Mouse (Mus musculus) midbrain, embryonic 12.5 days (tissue): ENCODE data around the gene Mup4. TPM values are rescaled to one million over a fixed set of nuclear protein-coding genes. Genes with fewer than 3 reads are reported as not detected.
"Not testable (repeated sequence)": the region's sequence is repeated elsewhere in the genome, so short reads cannot be mapped to it uniquely, and the experiment has no call there.

Experiments used
- ATAC-seq: fragments of 200-750 bp; cut with Nextera tagmentation; 2 replicates; pipeline ENCODE4 v1.8.0; 2017; ENCODE audit warnings: low read depth, moderate TSS enrichment, moderate library complexity; ENCODE audit not compliant: low FRiP score
- H3K27ac ChIP-seq: fragments of 300-500 bp; sonication (generic); replicated peaks from 2 replicates; pipeline ENCODE4 v1.5.1; 2016; ENCODE audit warnings: mild to moderate bottlenecking
- H3K27me3 ChIP-seq: fragments of 300-500 bp; sonication (generic); 2 replicates; pipeline ENCODE4 v1.6.1; 2016; ENCODE audit warnings: mild to moderate bottlenecking
- H3K36me3 ChIP-seq: fragments of 300-500 bp; sonication (generic); 2 replicates; pipeline ENCODE4 v1.6.1; 2016
- H3K4me1 ChIP-seq: fragments of 300-500 bp; sonication (generic); 2 replicates; pipeline ENCODE4 v1.6.1; 2016
- H3K4me2 ChIP-seq: fragments of 300-500 bp; sonication (generic); replicated peaks from 2 replicates; pipeline ENCODE4 v1.6.1; 2016; ENCODE audit warnings: mild to moderate bottlenecking, moderate library complexity
- H3K4me3 ChIP-seq: fragments of 300-500 bp; sonication (generic); 2 replicates; pipeline ENCODE4 v1.5.1; 2016; ENCODE audit warnings: mild to moderate bottlenecking
- H3K9ac ChIP-seq: fragments of 300-500 bp; sonication (generic); replicated peaks from 2 replicates; pipeline ENCODE4 v1.6.1; 2016; ENCODE audit warnings: mild to moderate bottlenecking, moderate library complexity
- H3K9me3 ChIP-seq: fragments of 300-500 bp; sonication (generic); 2 replicates; pipeline ENCODE4 v1.6.1; 2016; ENCODE audit warnings: mild to moderate bottlenecking
- WGBS: fragments of 180-500 bp; shearing (Covaris S2); methylation state at CpG from one replicate; pipeline ENCODE4 v1.1.7; 2016; 5-methylcytosine and 5-hydroxymethylcytosine counted together
- polyA plus RNA-seq: library from polyadenylated mRNA; unstranded; fragments of >200 nt; fragmentation: Nextera tagmentation; extraction: Ambion mirVana; gene quantifications from 2 replicates; pipeline ENCODE4 v1.2.1, GENCODE M21; 2016

The Mup4 gene
- polyA plus RNA-seq, result not detected in 2 replicates

GRCm38 (mm10) chr4:59960610-59961009 is at the start of gene Mup4:
TSS of gene Mup4 (minus strand) at chr4:59960710.
- Histone ChIP-seq H3K9ac (no peak within 1 kb of the TSS), H3K4me1 (no peaks in the 10 kb centered on the region), H3K27ac (no peak within 1 kb of the TSS), H3K4me2 (no peak within 1 kb of the TSS), H3K36me3 (no peaks in the 10 kb centered on the region), H3K9me3 (no peaks in the 10 kb centered on the region), H3K4me3 (no peak within 1 kb of the TSS), H3K27me3 (no peaks in the 10 kb centered on the region)
- ATAC-seq, result no peak
- 79% methylated on average over 3 of the region's 3 CpGs for WGBS

- H3K9me3 ChIP-seq, H3K27me3 ChIP-seq, H3K9ac ChIP-seq, H3K4me3 ChIP-seq, H3K4me1 ChIP-seq, H3K27ac ChIP-seq, H3K36me3 ChIP-seq, ATAC-seq, H3K4me2 ChIP-seq: not testable (repeated sequence)
Observed at GRCm38 (mm10) chr4:59997894-59998293, 37.4 kb upstream of the Mup4 start.

GRCm38 (mm10) chr4:59963405-59964344 is 3.2 kb upstream of the Mup4 start, which contains the start of gene Mup6:
TSS of gene Mup6 (plus strand) at chr4:59964294.
- H3K36me3 ChIP-seq, result no peaks in the 10 kb centered on the region
- no peaks in the 10 kb centered on the region for H3K27me3 ChIP-seq
- no peaks in the 10 kb centered on the region for H3K9me3 ChIP-seq
- 32% methylated on average over 3 of the region's 3 CpGs for WGBS
- no peak within 1 kb of the TSS for H3K4me3 ChIP-seq
- ATAC-seq, result no peak
- H3K4me2 ChIP-seq, result no peak within 1 kb of the TSS
- no peak within 1 kb of the TSS for H3K27ac ChIP-seq
- no peaks in the 10 kb centered on the region for H3K4me1 ChIP-seq
- no peak within 1 kb of the TSS for H3K9ac ChIP-seq

GRCm38 (mm10) chr4:59937543-59937942 is 23.0 kb downstream of the Mup4 start:
- Histone ChIP-seq H3K27me3 (no peaks in the 10 kb centered on the region), H3K9me3 (no peaks in the 10 kb centered on the region), H3K36me3 (no peaks in the 10 kb centered on the region), H3K4me3 (no peak overlapping the region), H3K4me2 (no peak overlapping the region), H3K4me1 (no peaks in the 10 kb centered on the region), H3K27ac (no peak overlapping the region), H3K9ac (no peak overlapping the region)
- no peak for ATAC-seq
- WGBS, result 72% methylated on average over 2 of the region's 2 CpGs

GRCm38 (mm10) chr4:59932505-59933281 is 27.8 kb downstream of the Mup4 start:
- H3K27ac ChIP-seq, result no peak overlapping the region
- H3K36me3 ChIP-seq, result no peaks in the 10 kb centered on the region
- ATAC-seq, result peak; percentile 82
- H3K4me3 ChIP-seq, result no peak overlapping the region
- H3K4me2 ChIP-seq, result no peak overlapping the region
- no peaks in the 10 kb centered on the region for H3K4me1 ChIP-seq
- no peak overlapping the region for H3K9ac ChIP-seq
- no peaks in the 10 kb centered on the region for H3K9me3 ChIP-seq
- H3K27me3 ChIP-seq, result no peaks in the 10 kb centered on the region
- WGBS, result 57% methylated on average over 6 of the region's 6 CpGs

- no peaks in the 10 kb centered on the region for H3K27me3 ChIP-seq
- no peak overlapping the region for H3K27ac ChIP-seq
- H3K36me3 ChIP-seq, result no peaks in the 10 kb centered on the region
- no peak for ATAC-seq
- WGBS, result 30% methylated on average over 6 of the region's 6 CpGs
- no peaks in the 10 kb centered on the region for H3K4me1 ChIP-seq
- H3K9ac ChIP-seq, result no peak overlapping the region
- no peak overlapping the region for H3K4me3 ChIP-seq
- H3K9me3 ChIP-seq, result no peaks in the 10 kb centered on the region
- no peak overlapping the region for H3K4me2 ChIP-seq
Observed at GRCm38 (mm10) chr4:59928347-59928746, 32.2 kb downstream of the Mup4 start.

- H3K4me1 ChIP-seq, result no peaks in the 10 kb centered on the region
- ATAC-seq, result 0 out of 2 replicates have a peak, but pooled peaks have one; percentile 47
Observed at GRCm38 (mm10) chr4:59927666-59928065, 32.8 kb downstream of the Mup4 start.

GRCm38 (mm10) chr4:59925082-59925481 is 35.4 kb downstream of the Mup4 start:
- no peaks in the 10 kb centered on the region for H3K9me3 ChIP-seq
- 87% methylated on average over 9 of the region's 9 CpGs for WGBS
- no peak overlapping the region for H3K4me2 ChIP-seq
- no peaks in the 10 kb centered on the region for H3K36me3 ChIP-seq
- H3K4me3 ChIP-seq, result no peak overlapping the region
- H3K27me3 ChIP-seq, result no peaks in the 10 kb centered on the region
- H3K27ac ChIP-seq, result no peak overlapping the region
- no peak overlapping the region for H3K9ac ChIP-seq
- ATAC-seq, result no peak
- no peaks in the 10 kb centered on the region for H3K4me1 ChIP-seq

More at GRCm38 (mm10) chr4:59927666-59928065, 32.8 kb downstream of the Mup4 start:
- no peak overlapping the region for H3K9ac ChIP-seq
- H3K9me3 ChIP-seq, result no peaks in the 10 kb centered on the region
- H3K36me3 ChIP-seq, result no peaks in the 10 kb centered on the region
- no peak overlapping the region for H3K27ac ChIP-seq
- H3K4me2 ChIP-seq, result no peak overlapping the region
- WGBS, result 91% methylated on average over 3 of the region's 3 CpGs
- no peaks in the 10 kb centered on the region for H3K27me3 ChIP-seq
- H3K4me3 ChIP-seq, result no peak overlapping the region

GRCm38 (mm10) chr4:59917966-59918365 is 42.5 kb downstream of the Mup4 start:
- ATAC-seq, result no peak

GRCm38 (mm10) chr4:59914608-59915403 is 45.7 kb downstream of the Mup4 start, which contains the start of gene Slc46a2:
TSS of gene Slc46a2 (minus strand) at chr4:59915056.
- H3K4me1 ChIP-seq, result no peaks in the 10 kb centered on the region
- no peaks in the 10 kb centered on the region for H3K9me3 ChIP-seq
- H3K4me3 ChIP-seq, result no peak within 1 kb of the TSS
- H3K4me2 ChIP-seq, result peak within 1 kb of the TSS; percentile 22
- H3K9ac ChIP-seq, result no peak within 1 kb of the TSS
- H3K27me3 ChIP-seq, result peaks cover 21% of the 10 kb centered on the region
- H3K27ac ChIP-seq, result no peak within 1 kb of the TSS
- no peak; the same call in 1 of the 2 replicates for ATAC-seq
- H3K36me3 ChIP-seq, result no peaks in the 10 kb centered on the region
- WGBS, result 23% methylated on average over 22 of the region's 22 CpGs

More at GRCm38 (mm10) chr4:59917966-59918365, 42.5 kb downstream of the Mup4 start:
- H3K9ac ChIP-seq, result no peak overlapping the region
- no peaks in the 10 kb centered on the region for H3K4me1 ChIP-seq
- H3K36me3 ChIP-seq, result no peaks in the 10 kb centered on the region
- peaks cover 21% of the 10 kb centered on the region for H3K27me3 ChIP-seq
- 94% methylated on average over 3 of the region's 3 CpGs for WGBS
- H3K9me3 ChIP-seq, result no peaks in the 10 kb centered on the region
- no peak overlapping the region for H3K27ac ChIP-seq
- no peak overlapping the region for H3K4me3 ChIP-seq
- no peak overlapping the region for H3K4me2 ChIP-seq

GRCm38 (mm10) chr4:59908785-59909184 is 51.7 kb downstream of the Mup4 start:
- Histone ChIP-seq H3K4me2 (no peak overlapping the region), H3K9ac (no peak overlapping the region), H3K9me3 (no peaks in the 10 kb centered on the region), H3K27me3 (peaks cover 5% of the 10 kb centered on the region), H3K36me3 (no peaks in the 10 kb centered on the region), H3K4me1 (no peaks in the 10 kb centered on the region), H3K27ac (no peak overlapping the region), H3K4me3 (no peak overlapping the region)
- WGBS, result 89% methylated on average over 2 of the region's 2 CpGs
- no peak for ATAC-seq
